Mouse (Mus musculus) right cerebral cortex, postnatal 36 days (tissue): Measurements from ENCODE around the gene Slco1c1.
"Not testable (repeated sequence)": the region's sequence is repeated elsewhere in the genome, so short reads cannot be mapped to it uniquely, and the experiment has no call there.

ENCODE experiments used
- DNase-seq, 2 experiments: peaks; one replicate each; pipeline ENCODE4 v3.0.0; 2022; ENCODE audit warnings: low spot score in 2 of 2, mixed read lengths in 1 of 2

Slco1c1 gene

GRCm38 (mm10) chr6:141584791-141585403 is 60.7 kb downstream of the Slco1c1 start:
- no peak for DNase-seq

- no peak for DNase-seq
These were observed 65.8 kb downstream of the Slco1c1 start for GRCm38 (mm10) chr6:141590002-141590401.

GRCm38 (mm10) chr6:141590598-141591200 is 66.5 kb downstream of the Slco1c1 start:
- DNase-seq, result not testable (repeated sequence)

GRCm38 (mm10) chr6:141596081-141596480 is 71.9 kb downstream of the Slco1c1 start:
- DNase-seq, result no peak

- DNase-seq, result no peak
These were observed 72.9 kb downstream of the Slco1c1 start for GRCm38 (mm10) chr6:141597037-141597436.

GRCm38 (mm10) chr6:141600940-141601339 is 76.8 kb downstream of the Slco1c1 start:
- no peak for DNase-seq

GRCm38 (mm10) chr6:141610702-141611260 is 86.6 kb downstream of the Slco1c1 start:
- no peak for DNase-seq

- DNase-seq, result no peak
These were observed 89.8 kb downstream of the Slco1c1 start for GRCm38 (mm10) chr6:141614017-141614416.

- DNase-seq, result no peak
These were observed 91.2 kb downstream of the Slco1c1 start for GRCm38 (mm10) chr6:141615348-141615747.
